Mouse (Mus musculus): Measurements from ENCODE around the gene Unc80. TPM values are rescaled to one million over a fixed set of nuclear protein-coding genes. Genes with fewer than 3 reads are reported as not detected.

Gene Unc80
- polyA plus RNA-seq, 1 experiment from 2014 or later = 0.01 TPM

GRCm38 (mm10) chr1:66650006-66650405 is 181.8 kb downstream of the Unc80 start:
- H3K9me3 ChIP-seq (replicated peaks; ENCODE audit: low read length) = no peaks in the 10 kb centered on the region
- no peaks in the 10 kb centered on the region for H3K4me1 ChIP-seq (replicated peaks; ENCODE audit: insufficient read depth, low read length)
- no peaks in the 10 kb centered on the region for H3K36me3 ChIP-seq (ENCODE audit: insufficient read depth, low read length)
- H3K4me3 ChIP-seq (replicated peaks; ENCODE audit: low read depth, low read length) = no peak overlapping the region
- DNase-seq (ENCODE audit: low spot score) (no peak), ATAC-seq (replicated peaks; ENCODE audit: low FRiP score, low read depth) (no peak)
- H3K27ac ChIP-seq = no peak overlapping the region
- no peaks in the 10 kb centered on the region for H3K27me3 ChIP-seq (ENCODE audit: insufficient read depth, low read length)
- no peak overlapping the region for H3K9ac ChIP-seq (ENCODE audit: low read depth, low read length)
- TF ChIP-seq CTCF (IDR thresholded peaks at IDR 0.05; ENCODE audit: low read depth) = no peak
- 80% methylated on average over 1 of the region's 1 CpGs for WGBS
- H3K4me2 ChIP-seq (ENCODE audit: low read length) = no peak overlapping the region

- Histone ChIP-seq H3K27ac (no peak overlapping the region), H3K4me2 (ENCODE audit: low read length) (no peak overlapping the region), H3K4me1 (replicated peaks; ENCODE audit: insufficient read depth, low read length) (no peaks in the 10 kb centered on the region), H3K9ac (ENCODE audit: low read depth, low read length) (no peak overlapping the region), H3K36me3 (ENCODE audit: insufficient read depth, low read length) (no peaks in the 10 kb centered on the region), H3K4me3 (replicated peaks; ENCODE audit: low read depth, low read length) (no peak overlapping the region), H3K9me3 (replicated peaks; ENCODE audit: low read length) (no peaks in the 10 kb centered on the region), H3K27me3 (ENCODE audit: insufficient read depth, low read length) (no peaks in the 10 kb centered on the region)
- no peak for TF ChIP-seq CTCF (IDR thresholded peaks at IDR 0.05; ENCODE audit: low read depth)
- WGBS = 73% methylated on average over 4 of the region's 4 CpGs
- DNase-seq (ENCODE audit: low spot score) (no peak), ATAC-seq (replicated peaks; ENCODE audit: low FRiP score, low read depth) (no peak)
Measured at GRCm38 (mm10) chr1:66655119-66655746, 187.1 kb downstream of the Unc80 start.

GRCm38 (mm10) chr1:66655747-66656119 is 187.6 kb downstream of the Unc80 start:
- DNase-seq (ENCODE audit: low spot score) (peak; percentile 71), ATAC-seq (replicated peaks; ENCODE audit: low FRiP score, low read depth) (no peak)
- H3K27me3 ChIP-seq (ENCODE audit: insufficient read depth, low read length) = no peaks in the 10 kb centered on the region

GRCm38 (mm10) chr1:66671475-66671874 is 203.3 kb downstream of the Unc80 start:
- H3K9ac ChIP-seq (ENCODE audit: low read depth, low read length) = no peak overlapping the region
- no peaks in the 10 kb centered on the region for H3K4me1 ChIP-seq (replicated peaks; ENCODE audit: insufficient read depth, low read length)
- no peak for ATAC-seq (replicated peaks; ENCODE audit: low FRiP score, low read depth)

More at GRCm38 (mm10) chr1:66655747-66656119, 187.6 kb downstream of the Unc80 start:
- H3K36me3 ChIP-seq (ENCODE audit: insufficient read depth, low read length) = no peaks in the 10 kb centered on the region
- H3K27ac ChIP-seq = no peak overlapping the region
- H3K4me3 ChIP-seq (replicated peaks; ENCODE audit: low read depth, low read length) = no peak overlapping the region
- peak; percentile 72 for TF ChIP-seq CTCF (IDR thresholded peaks at IDR 0.05; ENCODE audit: low read depth)
- no peaks in the 10 kb centered on the region for H3K9me3 ChIP-seq (replicated peaks; ENCODE audit: low read length)
- no peak overlapping the region for H3K9ac ChIP-seq (ENCODE audit: low read depth, low read length)
- H3K4me1 ChIP-seq (replicated peaks; ENCODE audit: insufficient read depth, low read length) = no peaks in the 10 kb centered on the region
- H3K4me2 ChIP-seq (ENCODE audit: low read length) = no peak overlapping the region

GRCm38 (mm10) chr1:66672812-66673211 is 204.6 kb downstream of the Unc80 start:
- no peak for ATAC-seq (replicated peaks; ENCODE audit: low FRiP score, low read depth)
- no peak for DNase-seq (ENCODE audit: low spot score)

More at GRCm38 (mm10) chr1:66671475-66671874, 203.3 kb downstream of the Unc80 start:
- Histone ChIP-seq H3K27me3 (ENCODE audit: insufficient read depth, low read length) (no peaks in the 10 kb centered on the region), H3K9me3 (replicated peaks; ENCODE audit: low read length) (no peaks in the 10 kb centered on the region), H3K4me3 (replicated peaks; ENCODE audit: low read depth, low read length) (no peak overlapping the region), H3K27ac (no peak overlapping the region), H3K4me2 (ENCODE audit: low read length) (no peak overlapping the region), H3K36me3 (ENCODE audit: insufficient read depth, low read length) (no peaks in the 10 kb centered on the region)
- WGBS = 77% methylated on average over 7 of the region's 7 CpGs
- no peak for DNase-seq (ENCODE audit: low spot score)
- TF ChIP-seq CTCF (IDR thresholded peaks at IDR 0.05; ENCODE audit: low read depth) = no peak

GRCm38 (mm10) chr1:66677928-66678327 is 209.8 kb downstream of the Unc80 start:
- DNase-seq (ENCODE audit: low spot score) (no peak), ATAC-seq (replicated peaks; ENCODE audit: low FRiP score, low read depth) (no peak)
- H3K9ac ChIP-seq (ENCODE audit: low read depth, low read length) = no peak overlapping the region
- WGBS = 79% methylated on average over 14 of the region's 14 CpGs
- no peak overlapping the region for H3K4me2 ChIP-seq (ENCODE audit: low read length)
- no peak overlapping the region for H3K4me3 ChIP-seq (replicated peaks; ENCODE audit: low read depth, low read length)
- no peaks in the 10 kb centered on the region for H3K36me3 ChIP-seq (ENCODE audit: insufficient read depth, low read length)
- no peak for TF ChIP-seq CTCF (IDR thresholded peaks at IDR 0.05; ENCODE audit: low read depth)
- no peaks in the 10 kb centered on the region for H3K9me3 ChIP-seq (replicated peaks; ENCODE audit: low read length)
- H3K27ac ChIP-seq = no peak overlapping the region
- no peaks in the 10 kb centered on the region for H3K27me3 ChIP-seq (ENCODE audit: insufficient read depth, low read length)
- H3K4me1 ChIP-seq (replicated peaks; ENCODE audit: insufficient read depth, low read length) = no peaks in the 10 kb centered on the region

More at GRCm38 (mm10) chr1:66672812-66673211, 204.6 kb downstream of the Unc80 start:
- Histone ChIP-seq H3K9ac (ENCODE audit: low read depth, low read length) (no peak overlapping the region), H3K36me3 (ENCODE audit: insufficient read depth, low read length) (no peaks in the 10 kb centered on the region), H3K4me3 (replicated peaks; ENCODE audit: low read depth, low read length) (no peak overlapping the region), H3K27me3 (ENCODE audit: insufficient read depth, low read length) (no peaks in the 10 kb centered on the region), H3K4me2 (ENCODE audit: low read length) (no peak overlapping the region), H3K27ac (no peak overlapping the region), H3K9me3 (replicated peaks; ENCODE audit: low read length) (no peaks in the 10 kb centered on the region), H3K4me1 (replicated peaks; ENCODE audit: insufficient read depth, low read length) (no peaks in the 10 kb centered on the region)
- no peak for TF ChIP-seq CTCF (IDR thresholded peaks at IDR 0.05; ENCODE audit: low read depth)
- 89% methylated on average over 7 of the region's 7 CpGs for WGBS

GRCm38 (mm10) chr1:66678662-66679061 is 210.5 kb downstream of the Unc80 start:
- DNase-seq (ENCODE audit: low spot score) = peak; percentile 10
- peak; percentile 50 for TF ChIP-seq CTCF (IDR thresholded peaks at IDR 0.05; ENCODE audit: low read depth)
- H3K4me1 ChIP-seq (replicated peaks; ENCODE audit: insufficient read depth, low read length) = no peaks in the 10 kb centered on the region
- H3K9me3 ChIP-seq (replicated peaks; ENCODE audit: low read length) = no peaks in the 10 kb centered on the region
- no peak overlapping the region for H3K4me3 ChIP-seq (replicated peaks; ENCODE audit: low read depth, low read length)
- ATAC-seq (replicated peaks; ENCODE audit: low FRiP score, low read depth) = no peak
- 35% methylated on average over 2 of the region's 2 CpGs for WGBS
- H3K9ac ChIP-seq (ENCODE audit: low read depth, low read length) = no peak overlapping the region
- no peaks in the 10 kb centered on the region for H3K27me3 ChIP-seq (ENCODE audit: insufficient read depth, low read length)
- no peak overlapping the region for H3K4me2 ChIP-seq (ENCODE audit: low read length)
- H3K36me3 ChIP-seq (ENCODE audit: insufficient read depth, low read length) = no peaks in the 10 kb centered on the region
- no peak overlapping the region for H3K27ac ChIP-seq

All from kidney, postnatal 0 days (tissue).